Mouse (Mus musculus): ENCODE measurements around the gene Gdf7. TPM values are rescaled to one million over a fixed set of nuclear protein-coding genes. Genes with fewer than 3 reads are reported as not detected.

The Gdf7 gene
- total RNA-seq (2021) (not detected), polyA plus RNA-seq (2012; rRNA removed) (0.20 and 0.31 TPM in 2 replicates)
- long read RNA-seq, result 0 reads

- peak; percentile 25 for DNase-seq
These were observed at the start of gene Gdf7 for GRCm38 (mm10) chr12:8301841-8302431. Gene Gdf7 (minus strand): TSS chr12:8301954.

DNA sequence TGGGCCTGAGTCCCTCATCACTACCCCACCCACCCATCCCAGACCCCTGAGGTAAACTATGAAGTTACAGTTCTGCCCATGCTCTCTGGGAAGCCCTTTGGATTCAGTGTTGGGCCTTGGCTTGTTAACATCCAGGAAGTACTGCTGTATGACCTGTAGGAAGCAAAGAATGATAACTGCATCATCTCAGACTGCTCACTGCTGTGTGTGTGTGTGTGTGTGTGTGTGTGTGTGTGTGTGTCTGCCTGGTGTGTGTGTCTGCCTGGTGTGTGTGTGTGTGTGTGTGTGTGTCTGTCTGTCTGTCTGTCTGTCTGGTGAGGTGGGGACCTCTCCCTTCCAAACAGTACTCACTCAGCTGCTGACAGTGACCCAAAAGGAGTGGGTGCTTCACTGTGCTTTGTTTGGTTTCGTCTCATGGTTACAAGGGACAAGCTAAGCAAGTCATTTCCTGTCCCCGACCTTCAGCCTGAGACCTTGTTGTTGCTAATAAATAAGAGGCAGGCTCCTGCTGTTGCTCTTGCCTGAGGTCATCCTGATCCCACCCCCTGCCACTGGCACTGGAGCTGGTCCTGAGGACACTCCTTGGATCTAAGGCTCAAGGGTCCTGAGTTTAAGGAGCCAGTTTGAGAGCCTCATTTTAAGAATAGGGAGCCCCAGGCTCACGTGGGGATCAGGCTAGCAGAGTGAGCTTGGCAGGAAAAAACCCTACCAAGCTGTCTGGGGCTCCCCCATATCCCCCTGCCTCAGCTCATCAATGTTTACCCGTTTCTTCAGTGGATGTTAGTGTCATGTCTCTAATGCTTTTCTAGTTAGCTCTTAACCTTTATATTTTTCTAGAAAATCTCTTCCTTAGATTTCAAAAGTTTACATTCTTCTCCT is 49.5 kb upstream of the Gdf7 start:
- peak; percentile 88 for DNase-seq

DNA sequence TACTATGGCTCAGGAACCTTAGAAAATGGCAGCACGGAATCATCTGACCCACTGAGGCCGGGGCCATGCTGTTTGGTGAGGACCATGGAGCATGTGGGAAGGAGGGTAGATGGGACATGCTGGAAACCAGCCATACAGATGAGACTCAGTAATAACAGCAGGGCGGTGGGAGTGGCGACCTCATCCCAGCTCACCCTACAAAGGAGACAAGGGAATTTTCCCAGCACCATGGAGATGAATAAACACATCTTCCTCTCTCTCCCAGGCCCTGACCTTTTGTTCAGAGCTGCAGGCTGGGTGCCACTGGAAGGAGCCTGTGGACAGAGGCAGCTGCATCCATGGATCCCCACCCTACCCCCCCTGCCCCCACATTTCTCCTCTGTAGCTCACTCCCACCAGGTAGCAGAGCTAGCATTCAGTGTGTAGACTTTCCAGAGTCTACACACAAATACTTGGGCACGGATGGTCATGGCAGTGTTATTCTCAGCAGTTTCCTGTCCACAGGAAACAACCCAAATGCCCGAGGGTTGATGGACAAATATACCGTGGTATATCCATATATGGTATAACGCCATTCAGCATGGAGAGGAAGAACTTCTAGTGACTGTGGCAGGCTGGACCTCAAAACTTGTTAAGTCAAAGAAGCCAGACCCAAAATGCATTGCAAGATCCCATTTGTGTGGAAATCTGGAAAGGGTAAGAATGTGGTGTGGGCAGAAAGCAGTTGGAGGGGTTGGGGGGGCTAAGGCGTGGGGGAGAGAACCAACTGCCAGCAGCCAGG is 47.2 kb upstream of the Gdf7 start:
- peak; percentile 62 for DNase-seq

- DNase-seq, result peak; percentile 59
These were observed 46.1 kb upstream of the Gdf7 start for GRCm38 (mm10) chr12:8347746-8348462.

DNA sequence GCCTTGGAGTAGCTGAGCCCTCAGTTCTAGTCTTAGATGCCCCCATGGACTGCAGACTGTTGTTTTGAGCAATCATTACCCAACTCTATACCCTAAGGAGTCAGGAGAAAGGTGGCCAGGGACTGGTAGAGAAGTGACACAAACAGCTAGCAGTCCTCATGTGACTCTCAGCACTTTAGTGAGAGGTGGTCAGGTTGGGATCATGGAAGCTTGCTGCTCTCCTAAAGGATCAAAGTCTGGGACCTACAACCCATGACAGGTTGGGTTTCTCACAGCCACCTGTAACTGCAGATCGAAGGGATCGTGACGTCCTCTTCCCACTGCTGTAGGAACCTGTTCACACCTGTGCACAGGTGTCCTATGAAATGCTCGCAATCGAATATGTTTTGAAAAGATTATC is 43.8 kb upstream of the Gdf7 start:
- no peak for DNase-seq

DNA sequence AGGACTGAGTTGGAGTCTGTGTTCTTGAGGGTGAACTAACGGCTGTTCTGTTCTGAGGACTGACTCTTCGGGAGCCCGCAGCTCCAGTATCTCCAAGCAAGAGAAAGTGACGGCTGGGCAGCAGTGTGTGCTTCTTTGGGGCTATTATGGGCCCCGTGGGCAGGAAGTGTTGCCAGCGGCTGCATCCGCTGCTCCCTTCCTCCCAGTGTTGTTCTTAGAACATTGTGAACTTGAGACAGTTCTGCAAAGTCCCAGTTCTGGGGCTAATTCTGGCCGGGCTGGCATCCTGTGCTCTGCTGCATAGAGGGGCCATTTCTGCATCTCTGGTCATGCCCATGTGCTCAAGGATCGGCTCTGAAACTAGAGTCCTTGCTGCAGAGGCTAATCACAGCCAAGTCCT is 43.1 kb upstream of the Gdf7 start:
- no peak for DNase-seq

- no peak for DNase-seq
These were observed 41.6 kb upstream of the Gdf7 start for GRCm38 (mm10) chr12:8343381-8343780.

DNA sequence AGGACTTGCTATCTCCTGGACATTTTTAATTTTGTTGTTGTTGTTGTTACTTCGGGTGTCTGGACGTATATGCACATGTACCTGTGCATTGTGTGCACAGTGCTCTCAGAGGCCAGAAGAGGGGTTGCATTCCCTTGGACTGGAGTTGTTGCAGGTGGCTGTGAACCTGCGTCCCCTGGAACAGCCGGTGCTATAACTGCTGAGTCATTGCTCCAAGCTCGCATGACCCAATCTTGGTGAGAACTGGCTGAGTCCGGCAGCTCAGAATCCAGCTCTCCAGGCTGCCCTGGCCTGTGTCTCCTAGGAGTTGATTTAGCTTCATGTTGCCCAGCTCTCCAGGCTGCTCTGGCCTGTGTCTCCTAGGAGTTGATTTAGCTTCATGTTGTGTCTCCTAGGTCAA is 39.3 kb upstream of the Gdf7 start:
- DNase-seq, result no peak

DNA sequence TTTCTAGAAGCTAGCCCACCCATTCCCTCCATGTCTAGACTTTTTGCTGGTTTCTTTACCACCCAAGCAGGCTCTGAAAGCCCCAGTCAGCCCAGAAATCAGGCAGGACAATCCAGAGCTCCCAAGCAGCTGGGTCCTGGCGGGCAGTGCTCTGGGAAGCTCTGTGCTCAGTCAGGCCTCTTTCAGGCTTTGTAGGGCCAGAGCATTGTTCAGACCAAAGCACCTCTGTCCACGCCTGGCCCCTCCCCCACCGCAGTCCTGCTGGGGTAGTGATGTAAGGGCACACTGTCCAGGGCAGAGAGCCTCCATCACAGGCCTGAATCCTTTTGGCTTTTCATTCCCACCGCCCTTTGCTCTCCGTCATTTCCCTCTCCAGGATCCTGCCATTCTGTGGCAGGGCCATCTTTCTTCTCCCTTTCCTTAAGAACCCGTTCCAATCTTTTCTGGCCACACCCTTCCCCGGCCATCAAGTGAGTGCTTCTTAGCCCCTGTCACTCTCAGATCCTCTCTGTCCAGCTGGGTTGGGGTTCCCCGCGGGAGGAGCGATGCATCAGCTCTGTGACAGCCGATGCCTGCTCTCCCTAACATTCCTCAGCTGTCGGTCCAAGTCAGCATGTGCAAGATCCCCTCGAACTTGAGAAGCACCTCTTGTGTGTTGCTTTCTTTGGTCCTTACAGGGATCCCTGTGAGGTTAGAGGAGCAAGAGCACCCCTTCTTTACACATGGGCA is 38.0 kb upstream of the Gdf7 start:
- DNase-seq, result no peak

DNA sequence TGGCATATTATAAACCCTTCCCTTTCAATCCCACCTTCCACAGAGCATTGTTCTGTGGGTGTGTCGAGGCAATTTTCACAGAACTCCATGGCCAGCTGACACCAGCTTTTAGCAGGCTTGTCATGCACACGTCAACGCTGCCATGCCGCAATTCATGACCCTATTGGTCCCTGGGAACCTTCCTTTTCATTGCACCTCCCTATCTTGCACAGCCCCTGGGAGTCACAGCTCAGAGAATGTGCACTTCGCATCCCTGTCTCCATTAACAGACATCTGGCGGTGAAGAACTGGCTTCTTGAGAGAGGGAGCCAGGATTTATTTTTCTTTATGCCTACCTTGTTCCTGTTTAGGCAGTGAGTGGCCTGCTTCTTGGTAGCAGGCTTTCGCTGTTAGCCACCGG is 37.2 kb upstream of the Gdf7 start:
- DNase-seq, result no peak

- DNase-seq, result no peak
These were observed 36.7 kb upstream of the Gdf7 start for GRCm38 (mm10) chr12:8338491-8338890.

GRCm38 (mm10) chr12:8337286-8338060 is 35.7 kb upstream of the Gdf7 start:
- peak; percentile 63 for DNase-seq

GRCm38 (mm10) chr12:8336601-8337285 is 35.0 kb upstream of the Gdf7 start:
- no peak for DNase-seq

GRCm38 (mm10) chr12:8335503-8335902 is 33.7 kb upstream of the Gdf7 start:
- no peak for DNase-seq

DNA sequence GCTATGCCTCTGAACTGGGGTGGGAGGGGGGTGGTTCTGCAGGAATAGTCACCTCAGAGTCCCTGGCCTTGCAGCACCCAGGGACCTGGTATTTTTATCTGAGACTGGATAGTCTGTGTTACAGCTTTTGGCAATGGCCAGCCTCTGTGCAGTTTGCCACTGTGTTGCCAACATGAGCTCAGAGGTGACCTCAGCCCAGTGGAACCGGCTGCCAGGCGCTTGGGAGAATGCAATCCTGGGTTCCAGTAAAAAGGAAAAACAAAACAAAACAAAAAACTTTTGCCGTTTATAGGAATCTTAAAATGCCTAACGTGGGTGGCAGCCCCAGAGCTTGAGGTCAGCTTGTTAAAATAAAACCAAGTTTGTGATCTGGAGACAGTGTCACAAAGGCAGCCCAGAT is 32.5 kb upstream of the Gdf7 start:
- DNase-seq, result peak; percentile 83

DNA sequence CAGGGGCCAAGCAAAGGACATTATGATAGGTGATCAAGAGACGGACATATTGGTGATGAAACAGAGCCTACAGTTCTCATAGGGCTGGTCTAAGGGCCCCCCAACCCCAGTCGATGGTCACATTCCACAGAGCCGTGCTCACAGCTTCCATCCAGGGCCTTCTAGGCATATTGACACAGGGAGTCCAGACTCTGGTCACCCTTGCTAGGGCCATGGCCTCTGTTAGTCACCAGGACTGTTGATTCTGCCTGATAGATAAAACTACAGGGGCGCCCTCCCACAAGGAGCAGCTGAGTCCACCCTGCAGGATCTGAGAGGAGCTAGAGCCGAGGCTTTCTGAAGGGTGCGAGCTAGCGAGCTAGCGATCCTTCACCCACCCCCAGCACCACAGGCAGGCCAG is 31.9 kb upstream of the Gdf7 start:
- peak; percentile 67 for DNase-seq

GRCm38 (mm10) chr12:8332174-8332542 is 30.4 kb upstream of the Gdf7 start:
- no peak for DNase-seq

- peak; percentile 81 for DNase-seq
These were observed 29.9 kb upstream of the Gdf7 start for GRCm38 (mm10) chr12:8331489-8332173.

DNA sequence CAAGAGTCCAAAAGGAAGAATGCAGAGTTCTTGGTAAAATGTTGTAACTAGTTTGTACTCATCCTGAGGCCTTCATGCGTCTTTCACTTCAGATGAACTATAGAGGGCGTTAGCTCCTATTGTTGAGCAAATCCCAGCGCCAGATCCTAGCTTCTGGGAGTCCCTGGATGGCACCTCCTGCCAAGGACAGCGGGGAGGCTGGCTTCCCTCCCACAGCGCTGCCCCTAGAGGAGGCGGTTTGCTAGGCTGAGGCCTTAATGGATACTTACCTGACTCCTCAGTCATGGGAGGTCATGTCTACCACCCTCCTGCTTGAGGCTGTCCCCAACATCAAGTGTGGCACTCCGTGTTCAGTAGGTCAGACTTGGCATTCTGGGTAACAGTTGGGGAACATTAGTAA is 27.5 kb upstream of the Gdf7 start:
- no peak for DNase-seq
